Mouse (Mus musculus) liver, embryonic 14.5 days (tissue): ENCODE results near the gene Mab21l1. TPM values are rescaled to one million over a fixed set of nuclear protein-coding genes. Genes with fewer than 3 reads are reported as not detected.
A peak's percentile ranks its signal among the peaks of the same experiment; 100 is the strongest.

ENCODE experiments used
- ATAC-seq: fragments of 200-750 bp; cut with Nextera tagmentation; 2 replicates; pipeline ENCODE4 v1.8.0; 2017; ENCODE audit warnings: moderate number of reproducible peaks, mild to moderate bottlenecking, moderate library complexity; ENCODE audit not compliant: insufficient read depth
- DNase-seq, 3 experiments: peaks; one replicate each; pipeline ENCODE4 v3.0.0-alpha.2; 2012 to 2013; ENCODE audit warnings: low read depth in 3 of 3, low spot score in 3 of 3
- H3K27ac ChIP-seq: fragments of 300-500 bp; sonication (generic); 2 replicates; pipeline ENCODE4 v1.5.1; 2014; ENCODE audit warnings: moderate library complexity, mild to moderate bottlenecking, control low read depth, inconsistent platforms
- H3K27me3 ChIP-seq: fragments of 300-500 bp; sonication (generic); 2 replicates; pipeline ENCODE4 v1.6.1; 2014; ENCODE audit warnings: mild to moderate bottlenecking, low read length, moderate library complexity; ENCODE audit not compliant: control insufficient read depth, insufficient read depth
- H3K36me3 ChIP-seq: fragments of 300-500 bp; sonication (generic); replicated peaks from 2 replicates; pipeline ENCODE4 v1.6.1; 2014; ENCODE audit warnings: low read depth; ENCODE audit not compliant: control insufficient read depth, insufficient read depth
- H3K4me1 ChIP-seq, 2 experiments: fragments of 200-500 bp in 1 of 2; fragments of 300-500 bp in 1 of 2; sonication (generic) in 1 of 2; replicated peaks; 2 replicates each; pipeline ENCODE4 v1.6.1; 2012 to 2014; ENCODE audit warnings: antibody characterized with exemption in 1 of 2, inconsistent platforms in 1 of 2, low read length in 1 of 2; ENCODE audit not compliant: control insufficient read depth in 2 of 2, insufficient read depth in 2 of 2
- H3K4me2 ChIP-seq: fragments of 300-500 bp; sonication (generic); 2 replicates; pipeline ENCODE4 v1.6.1; 2014; ENCODE audit warnings: low read depth, mild to moderate bottlenecking, control low read depth, moderate library complexity
- H3K4me3 ChIP-seq, 2 experiments: fragments of 200-500 bp in 1 of 2; fragments of 300-500 bp in 1 of 2; sonication (generic) in 1 of 2; 2 replicates each; pipeline ENCODE4 v1.5.1; 2012 to 2014; ENCODE audit warnings: low read depth in 2 of 2, low read length in 2 of 2, mild to moderate bottlenecking in 2 of 2, control low read depth in 1 of 2, inconsistent platforms in 1 of 2, moderate library complexity in 1 of 2; ENCODE audit not compliant: insufficient read depth in 1 of 2
- H3K9ac ChIP-seq: fragments of 300-500 bp; sonication (generic); replicated peaks from 2 replicates; pipeline ENCODE4 v1.6.1; 2014; ENCODE audit warnings: mild to moderate bottlenecking, control low read depth, moderate library complexity
- H3K9me3 ChIP-seq: fragments of 300-500 bp; sonication (generic); 2 replicates; pipeline ENCODE4 v1.6.1; 2016; ENCODE audit warnings: low read length, mixed read lengths; ENCODE audit not compliant: control insufficient read depth
- CTCF ChIP-seq: IDR thresholded peaks from 2 replicates; pipeline ENCODE4 v1.5.1; 2016; ENCODE audit warnings: antibody characterized with exemption, low read depth, control low read depth
- EP300 ChIP-seq: IDR thresholded peaks from 2 replicates; pipeline ENCODE4 v1.6.1; 2016; ENCODE audit warnings: antibody characterized with exemption, low read depth
- WGBS: fragments of 180-500 bp; shearing (Covaris S2); extraction: QIAGEN DNeasy Blood & Tissue Kit; methylation state at CpG from one replicate; pipeline ENCODE4 v1.1.7; 2014; ENCODE audit not compliant: insufficient replicate concordance; 5-methylcytosine and 5-hydroxymethylcytosine counted together
- polyA plus RNA-seq, 2 experiments: library from polyadenylated mRNA; depleted of rRNA in 1 of 2; stranded (reverse) in 1 of 2; unstranded in 1 of 2; fragments of >200 nt; fragmentation: Nextera tagmentation in 1 of 2; extraction: Ambion mirVana in 1 of 2; gene quantifications; 2 replicates each; pipeline versions ENCODE4 v1.2.1 to v1.2.3; 2012 to 2014

Gene Mab21l1
- polyA plus RNA-seq, 2 experiments: 0.02 TPM; not detected in 1

GRCm38 (mm10) chr3:55778764-55779730 lies 3.3 kb upstream of the Mab21l1 start:
- Histone ChIP-seq H3K4me1 (no peaks in the 10 kb centered on the region), H3K27ac (no peak overlapping the region), H3K9me3 (no peaks in the 10 kb centered on the region), H3K36me3 (no peaks in the 10 kb centered on the region), H3K4me3 (no peak overlapping the region), H3K9ac (no peak overlapping the region), H3K27me3 (peaks cover 49% of the 10 kb centered on the region), H3K4me2 (no peak overlapping the region)
- WGBS: 36% methylated on average over 8 of the region's 8 CpGs
- DNase-seq (no peak), ATAC-seq (no peak)
- no peak for TF ChIP-seq CTCF
- TF ChIP-seq EP300: no peak

GRCm38 (mm10) chr3:55780120-55781070 lies 1.9 kb upstream of the Mab21l1 start:
- H3K9ac ChIP-seq: no peak overlapping the region
- H3K36me3 ChIP-seq: no peaks in the 10 kb centered on the region
- DNase-seq: no peak
- H3K4me2 ChIP-seq: no peak overlapping the region
- no peak for ATAC-seq
- 3% methylated on average over 53 of the region's 53 CpGs for WGBS
- no peak overlapping the region for H3K27ac ChIP-seq
- TF ChIP-seq EP300 (no peak), CTCF (no peak)
- H3K27me3 ChIP-seq: peaks cover 55% of the 10 kb centered on the region
- H3K4me1 ChIP-seq: no peaks in the 10 kb centered on the region
- H3K4me3 ChIP-seq: no peak overlapping the region
- no peaks in the 10 kb centered on the region for H3K9me3 ChIP-seq

GRCm38 (mm10) chr3:55781429-55782055 lies 768 bp upstream of the Mab21l1 start:
- H3K27me3 ChIP-seq: peaks cover 67% of the 10 kb centered on the region
- TF ChIP-seq EP300 (no peak), CTCF (no peak)

DNA sequence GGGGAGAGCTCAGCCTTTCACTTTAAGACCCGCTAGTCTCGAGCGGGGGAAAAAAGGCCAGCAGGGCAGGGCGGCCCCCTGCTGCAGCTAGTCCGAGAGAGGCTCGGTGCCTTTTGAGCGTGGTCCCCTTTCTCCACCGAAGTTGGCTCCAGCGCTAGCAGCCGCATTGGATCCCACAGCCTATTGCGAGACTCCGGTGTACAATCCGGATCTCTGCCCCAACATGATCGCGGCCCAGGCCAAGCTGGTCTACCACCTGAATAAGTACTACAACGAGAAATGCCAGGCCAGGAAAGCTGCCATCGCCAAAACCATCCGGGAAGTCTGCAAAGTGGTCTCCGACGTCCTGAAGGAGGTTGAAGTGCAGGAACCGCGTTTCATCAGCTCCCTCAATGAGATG lies 461 bp downstream of the Mab21l1 start:
- ATAC-seq (no peak), DNase-seq (no peak)
- WGBS: under 1% methylated on average over 22 of the region's 22 CpGs
- no peak overlapping the region for H3K4me3 ChIP-seq
- no peaks in the 10 kb centered on the region for H3K9me3 ChIP-seq
- no peak overlapping the region for H3K27ac ChIP-seq
- H3K27me3 ChIP-seq: peaks cover 79% of the 10 kb centered on the region
- H3K9ac ChIP-seq: no peak overlapping the region
- TF ChIP-seq CTCF (no peak), EP300 (no peak)
- no peaks in the 10 kb centered on the region for H3K4me1 ChIP-seq
- no peaks in the 10 kb centered on the region for H3K36me3 ChIP-seq
- H3K4me2 ChIP-seq: peak overlapping the region; percentile 37; the same call in 1 of the 2 replicates

More at GRCm38 (mm10) chr3:55781429-55782055, 768 bp upstream of the Mab21l1 start:
- no peak overlapping the region for H3K27ac ChIP-seq
- H3K4me3 ChIP-seq: no peak overlapping the region
- 10% methylated on average over 5 of the region's 5 CpGs for WGBS
- ATAC-seq (no peak), DNase-seq (no peak)
- H3K4me1 ChIP-seq: no peaks in the 10 kb centered on the region
- H3K4me2 ChIP-seq: no peak overlapping the region
- no peaks in the 10 kb centered on the region for H3K9me3 ChIP-seq
- H3K9ac ChIP-seq: no peak overlapping the region
- H3K36me3 ChIP-seq: no peaks in the 10 kb centered on the region
